8 mouse cellular contexts compared by ENCODE assay signal in the genomic region with DNA sequence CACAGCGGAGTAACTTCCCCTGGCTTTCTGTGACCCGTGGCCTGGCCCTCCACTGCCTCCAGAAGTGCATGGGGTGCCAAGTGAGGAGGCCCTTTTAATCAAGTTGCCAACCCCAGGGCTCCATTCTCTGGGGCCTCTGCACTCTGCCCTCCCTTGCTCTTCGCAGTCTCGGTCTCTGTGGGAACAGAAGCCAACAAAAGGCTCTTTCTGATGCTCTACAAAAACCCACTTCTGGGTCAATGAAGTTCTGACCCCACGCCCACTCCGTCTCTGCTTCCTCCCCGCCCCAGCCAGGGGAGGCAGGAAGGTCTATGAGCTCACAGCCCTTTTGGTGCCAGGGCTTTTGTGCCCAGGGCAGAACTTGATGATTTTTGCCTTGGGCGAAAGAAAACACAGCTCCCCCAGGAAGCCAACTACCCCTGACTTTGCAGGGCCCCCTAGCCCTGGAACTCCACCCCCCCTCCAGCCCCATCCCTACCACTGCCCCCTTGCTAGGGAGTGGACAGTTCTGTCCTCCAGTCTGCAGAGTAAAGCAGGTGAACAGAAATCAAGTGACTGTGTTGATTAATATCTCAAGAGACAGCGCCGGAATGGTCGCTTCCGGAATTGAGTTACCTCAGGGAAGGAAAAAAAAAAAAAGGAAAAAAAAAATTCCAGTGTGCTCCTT.
DNase-seq lines count a peak whose midpoint lies in the region; ATAC-seq and TF ChIP-seq lines count a peak whose summit lies in the region.

No protein-coding gene starts in this region.

- no peak for ATAC-seq in activated CD4-positive, CD25-positive, alpha-beta regulatory T cell, adult 4 months

- no peak for TF ChIP-seq POLR2A in cerebellum, adult 2 months (IDR thresholded peaks at IDR 0.05; ENCODE audit: borderline replicate concordance, insufficient read depth, low read length)
- no peak for TF ChIP-seq POLR2A in olfactory bulb, adult 2 months (IDR thresholded peaks at IDR 0.05; ENCODE audit: insufficient read depth, low read depth, low read length)

- H3K27me3 ChIP-seq in cerebellum, adult 2 months (ENCODE audit: control insufficient read depth, insufficient read depth, low read length) = no peaks in the 10 kb centered on the region

- H3K4me3 ChIP-seq in cerebellum, adult 2 months (replicated peaks; ENCODE audit: insufficient read depth, low read depth, low read length) = no peak overlapping the region
- no peak overlapping the region for H3K4me3 ChIP-seq in olfactory bulb, adult 2 months (ENCODE audit: insufficient read depth, low read depth, low read length)

- no peak overlapping the region for H3K27ac ChIP-seq in cerebellum, adult 2 months (ENCODE audit: insufficient read depth, low read length)
- H3K27ac ChIP-seq in olfactory bulb, adult 2 months (ENCODE audit: insufficient read depth, low read depth, low read length) = peak overlapping the region; percentile 7; the same call in 1 of the 2 replicates

- peaks cover 11% of the 10 kb centered on the region for H3K4me1 ChIP-seq in cerebellum, adult 2 months (ENCODE audit: control insufficient read depth, insufficient read depth, low read length)
- H3K4me1 ChIP-seq in olfactory bulb, adult 2 months (ENCODE audit: control insufficient read depth, insufficient read depth, low read length) = peaks cover 32% of the 10 kb centered on the region

- 64% methylated on average over 12 of the region's 12 CpGs for WGBS in cerebellum, adult 2 months
- WGBS in olfactory bulb, adult 2 months = 63% methylated on average over 12 of the region's 12 CpGs

- no peak for TF ChIP-seq CTCF in cerebellum, adult 2 months (IDR thresholded peaks at IDR 0.05; ENCODE audit: borderline replicate concordance, insufficient read depth, low read depth, low read length)
- no peak for TF ChIP-seq CTCF in olfactory bulb, adult 2 months (IDR thresholded peaks at IDR 0.05; ENCODE audit: insufficient read depth, low read depth, low read length)

- DNase-seq in cerebellum, adult 2 months = peak; percentile 33 to 45
- no peak for DNase-seq in cerebellum, adult 8-10 months
- DNase-seq in MN1 (ENCODE audit: low spot score) = peak; percentile 35
- DNase-seq in heart, postnatal 4 days = peak; percentile 31
- peak; percentile 31 for DNase-seq in layer of hippocampus, adult 9-11 months
- no peak for DNase-seq in ovary, postnatal 36 days (ENCODE audit: low spot score)

Comparison
In these comparisons a context has a peak if more than half of its experiments do, and no peak if none do; other contexts are left out.
1. DNase-seq: peak in cerebellum, adult 2 months (2 of 2), MN1 (single experiment), heart, postnatal 4 days (single experiment) and layer of hippocampus, adult 9-11 months (single experiment); none in cerebellum, adult 8-10 months (single experiment) and ovary, postnatal 36 days (single experiment).